Mouse (Mus musculus) E14TG2a.4 (cell line): ENCODE measurements around the gene Tmem248.

Source experiments
- CTCF ChIP-seq: conservative IDR thresholded peaks from 2 replicates; pipeline ENCODE4 v1.5.1; 2014; ENCODE audit warnings: low read length
- NANOG ChIP-seq: IDR thresholded peaks from 2 replicates; pipeline ENCODE4 v1.6.1; 2014; ENCODE audit warnings: borderline replicate concordance, low read length, mixed read lengths
- POU5F1 ChIP-seq: IDR thresholded peaks from 2 replicates; pipeline ENCODE4 v1.6.1; 2014; ENCODE audit warnings: low read length, borderline replicate concordance

DNA sequence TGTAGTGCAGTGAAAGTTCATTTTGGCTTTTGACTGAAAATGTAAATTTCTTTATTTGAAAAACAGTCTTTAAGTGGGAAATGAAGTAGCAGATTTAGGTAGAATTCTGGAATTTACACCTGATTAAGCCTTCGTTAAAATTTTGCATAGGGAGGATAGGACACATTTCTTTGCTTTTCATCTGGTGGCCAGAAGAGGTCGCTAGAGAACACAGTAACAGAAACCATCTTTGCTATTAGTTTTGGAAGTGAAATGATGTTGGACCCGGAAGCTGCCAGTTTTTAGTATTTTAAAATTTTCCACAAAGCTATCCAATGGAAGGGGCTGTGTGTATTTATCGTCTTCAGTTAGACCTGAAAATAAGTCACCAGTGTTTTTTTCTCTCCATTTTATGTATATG lies 58.6 kb downstream of the Tmem248 start:
- peak; percentile 81 for TF ChIP-seq CTCF
- no peak for TF ChIP-seq NANOG
- TF ChIP-seq POU5F1: no peak
